Mouse (Mus musculus): Measurements from ENCODE around the gene Trim14. TPM values are rescaled to one million over a fixed set of nuclear protein-coding genes. Genes with fewer than 3 reads are reported as not detected.
A peak's percentile ranks its signal among the peaks of the same experiment; 100 is the strongest.

The Trim14 gene
- polyA plus RNA-seq, 1 experiment from 2014 or later, result 4.9 TPM

- no peaks in the 10 kb centered on the region for H3K4me1 ChIP-seq (ENCODE audit: control insufficient read depth, insufficient read depth, low read length)
- H3K4me2 ChIP-seq (replicated peaks; ENCODE audit: low read depth, low read length), result no peak overlapping the region
- no peak overlapping the region for H3K9ac ChIP-seq (replicated peaks; ENCODE audit: low read depth, low read length)
- H3K9me3 ChIP-seq (ENCODE audit: control insufficient read depth, low read depth, low read length), result no peaks in the 10 kb centered on the region
- H3K36me3 ChIP-seq (ENCODE audit: control insufficient read depth, insufficient read depth, low read length), result no peaks in the 10 kb centered on the region
- H3K27ac ChIP-seq (ENCODE audit: low read length), result no peak overlapping the region
- WGBS, result 74% methylated on average over 3 of the region's 3 CpGs
- no peaks in the 10 kb centered on the region for H3K27me3 ChIP-seq (ENCODE audit: control insufficient read depth, insufficient read depth, low read length)
- no peak overlapping the region for H3K4me3 ChIP-seq (ENCODE audit: low read depth, low read length)
- ATAC-seq (ENCODE audit: insufficient number of reproducible peaks, insufficient read depth, low FRiP score, low read depth), result no peak
These were observed 21.0 kb upstream of the Trim14 start for GRCm38 (mm10) chr4:46556933-46557332.

GRCm38 (mm10) chr4:46555762-46556161 lies 19.8 kb upstream of the Trim14 start:
- ATAC-seq (ENCODE audit: insufficient number of reproducible peaks, insufficient read depth, low FRiP score, low read depth), result no peak
- no peaks in the 10 kb centered on the region for H3K27me3 ChIP-seq (ENCODE audit: control insufficient read depth, insufficient read depth, low read length)
- WGBS, result 82% methylated on average over 9 of the region's 9 CpGs
- no peak overlapping the region for H3K4me2 ChIP-seq (replicated peaks; ENCODE audit: low read depth, low read length)
- H3K4me1 ChIP-seq (ENCODE audit: control insufficient read depth, insufficient read depth, low read length), result no peaks in the 10 kb centered on the region
- H3K9me3 ChIP-seq (ENCODE audit: control insufficient read depth, low read depth, low read length), result no peaks in the 10 kb centered on the region
- H3K9ac ChIP-seq (replicated peaks; ENCODE audit: low read depth, low read length), result no peak overlapping the region
- H3K27ac ChIP-seq (ENCODE audit: low read length), result 0 out of 2 replicates have a peak overlapping the region, but pooled peaks have one; percentile 11
- H3K36me3 ChIP-seq (ENCODE audit: control insufficient read depth, insufficient read depth, low read length), result no peaks in the 10 kb centered on the region
- no peak overlapping the region for H3K4me3 ChIP-seq (ENCODE audit: low read depth, low read length)

- no peak for ATAC-seq (ENCODE audit: insufficient number of reproducible peaks, insufficient read depth, low FRiP score, low read depth)
- WGBS, result 88% methylated on average over 10 of the region's 10 CpGs
- H3K27ac ChIP-seq (ENCODE audit: low read length), result peak overlapping the region; percentile 48; the same call in 1 of the 2 replicates
These were observed 18.5 kb upstream of the Trim14 start for GRCm38 (mm10) chr4:46554295-46555069.

GRCm38 (mm10) chr4:46553864-46554263 lies 17.9 kb upstream of the Trim14 start:
- Histone ChIP-seq H3K4me1 (ENCODE audit: control insufficient read depth, insufficient read depth, low read length) (no peaks in the 10 kb centered on the region), H3K27ac (ENCODE audit: low read length) (peak overlapping the region; percentile 48; the same call in 1 of the 2 replicates), H3K27me3 (ENCODE audit: control insufficient read depth, insufficient read depth, low read length) (no peaks in the 10 kb centered on the region), H3K9ac (replicated peaks; ENCODE audit: low read depth, low read length) (no peak overlapping the region), H3K4me2 (replicated peaks; ENCODE audit: low read depth, low read length) (no peak overlapping the region), H3K36me3 (ENCODE audit: control insufficient read depth, insufficient read depth, low read length) (no peaks in the 10 kb centered on the region), H3K9me3 (ENCODE audit: control insufficient read depth, low read depth, low read length) (no peaks in the 10 kb centered on the region), H3K4me3 (ENCODE audit: low read depth, low read length) (no peak overlapping the region)
- WGBS, result 54% methylated on average over 1 of the region's 1 CpGs
- no peak for ATAC-seq (ENCODE audit: insufficient number of reproducible peaks, insufficient read depth, low FRiP score, low read depth)

More at GRCm38 (mm10) chr4:46554295-46555069, 18.5 kb upstream of the Trim14 start:
- Histone ChIP-seq H3K9me3 (ENCODE audit: control insufficient read depth, low read depth, low read length) (no peaks in the 10 kb centered on the region), H3K4me3 (ENCODE audit: low read depth, low read length) (no peak overlapping the region), H3K36me3 (ENCODE audit: control insufficient read depth, insufficient read depth, low read length) (no peaks in the 10 kb centered on the region), H3K4me2 (replicated peaks; ENCODE audit: low read depth, low read length) (no peak overlapping the region), H3K4me1 (ENCODE audit: control insufficient read depth, insufficient read depth, low read length) (no peaks in the 10 kb centered on the region), H3K27me3 (ENCODE audit: control insufficient read depth, insufficient read depth, low read length) (no peaks in the 10 kb centered on the region), H3K9ac (replicated peaks; ENCODE audit: low read depth, low read length) (no peak overlapping the region)

- Histone ChIP-seq H3K27ac (ENCODE audit: low read length) (no peak overlapping the region), H3K4me3 (ENCODE audit: low read depth, low read length) (no peak overlapping the region), H3K4me2 (replicated peaks; ENCODE audit: low read depth, low read length) (no peak overlapping the region), H3K9ac (replicated peaks; ENCODE audit: low read depth, low read length) (no peak overlapping the region), H3K27me3 (ENCODE audit: control insufficient read depth, insufficient read depth, low read length) (no peaks in the 10 kb centered on the region), H3K36me3 (ENCODE audit: control insufficient read depth, insufficient read depth, low read length) (no peaks in the 10 kb centered on the region), H3K9me3 (ENCODE audit: control insufficient read depth, low read depth, low read length) (no peaks in the 10 kb centered on the region), H3K4me1 (ENCODE audit: control insufficient read depth, insufficient read depth, low read length) (no peaks in the 10 kb centered on the region)
- WGBS, result 73% methylated on average over 8 of the region's 8 CpGs
- no peak for ATAC-seq (ENCODE audit: insufficient number of reproducible peaks, insufficient read depth, low FRiP score, low read depth)
These were observed 14.5 kb upstream of the Trim14 start for GRCm38 (mm10) chr4:46550406-46550805.

GRCm38 (mm10) chr4:46549979-46550378 lies 14.0 kb upstream of the Trim14 start:
- 72% methylated on average over 9 of the region's 10 CpGs for WGBS
- Histone ChIP-seq H3K36me3 (ENCODE audit: control insufficient read depth, insufficient read depth, low read length) (no peaks in the 10 kb centered on the region), H3K4me2 (replicated peaks; ENCODE audit: low read depth, low read length) (no peak overlapping the region), H3K4me3 (ENCODE audit: low read depth, low read length) (no peak overlapping the region), H3K4me1 (ENCODE audit: control insufficient read depth, insufficient read depth, low read length) (no peaks in the 10 kb centered on the region), H3K9ac (replicated peaks; ENCODE audit: low read depth, low read length) (no peak overlapping the region), H3K27me3 (ENCODE audit: control insufficient read depth, insufficient read depth, low read length) (no peaks in the 10 kb centered on the region), H3K9me3 (ENCODE audit: control insufficient read depth, low read depth, low read length) (no peaks in the 10 kb centered on the region), H3K27ac (ENCODE audit: low read length) (no peak overlapping the region)
- no peak for ATAC-seq (ENCODE audit: insufficient number of reproducible peaks, insufficient read depth, low FRiP score, low read depth)

GRCm38 (mm10) chr4:46546709-46547108 lies 10.8 kb upstream of the Trim14 start:
- no peaks in the 10 kb centered on the region for H3K9me3 ChIP-seq (ENCODE audit: control insufficient read depth, low read depth, low read length)
- no peak overlapping the region for H3K4me2 ChIP-seq (replicated peaks; ENCODE audit: low read depth, low read length)
- 46% methylated on average over 6 of the region's 6 CpGs for WGBS
- no peaks in the 10 kb centered on the region for H3K36me3 ChIP-seq (ENCODE audit: control insufficient read depth, insufficient read depth, low read length)
- no peak overlapping the region for H3K9ac ChIP-seq (replicated peaks; ENCODE audit: low read depth, low read length)
- H3K27me3 ChIP-seq (ENCODE audit: control insufficient read depth, insufficient read depth, low read length), result no peaks in the 10 kb centered on the region
- ATAC-seq (ENCODE audit: insufficient number of reproducible peaks, insufficient read depth, low FRiP score, low read depth), result no peak
- H3K27ac ChIP-seq (ENCODE audit: low read length), result no peak overlapping the region
- no peaks in the 10 kb centered on the region for H3K4me1 ChIP-seq (ENCODE audit: control insufficient read depth, insufficient read depth, low read length)
- no peak overlapping the region for H3K4me3 ChIP-seq (ENCODE audit: low read depth, low read length)

- no peaks in the 10 kb centered on the region for H3K36me3 ChIP-seq (ENCODE audit: control insufficient read depth, insufficient read depth, low read length)
- WGBS, result 10% methylated on average over 9 of the region's 9 CpGs
- peak; percentile 56; the same call in 1 of the 2 replicates for ATAC-seq (ENCODE audit: insufficient number of reproducible peaks, insufficient read depth, low FRiP score, low read depth)
These were observed 9.6 kb upstream of the Trim14 start for GRCm38 (mm10) chr4:46545498-46545897.

GRCm38 (mm10) chr4:46544313-46544712 lies 8.4 kb upstream of the Trim14 start:
- 41% methylated on average over 1 of the region's 1 CpGs for WGBS
- Histone ChIP-seq H3K4me1 (ENCODE audit: control insufficient read depth, insufficient read depth, low read length) (no peaks in the 10 kb centered on the region), H3K9me3 (ENCODE audit: control insufficient read depth, low read depth, low read length) (no peaks in the 10 kb centered on the region), H3K4me2 (replicated peaks; ENCODE audit: low read depth, low read length) (no peak overlapping the region), H3K9ac (replicated peaks; ENCODE audit: low read depth, low read length) (no peak overlapping the region), H3K4me3 (ENCODE audit: low read depth, low read length) (no peak overlapping the region), H3K27me3 (ENCODE audit: control insufficient read depth, insufficient read depth, low read length) (no peaks in the 10 kb centered on the region), H3K27ac (ENCODE audit: low read length) (no peak overlapping the region), H3K36me3 (ENCODE audit: control insufficient read depth, insufficient read depth, low read length) (no peaks in the 10 kb centered on the region)
- no peak for ATAC-seq (ENCODE audit: insufficient number of reproducible peaks, insufficient read depth, low FRiP score, low read depth)

More at GRCm38 (mm10) chr4:46545498-46545897, 9.6 kb upstream of the Trim14 start:
- no peaks in the 10 kb centered on the region for H3K4me1 ChIP-seq (ENCODE audit: control insufficient read depth, insufficient read depth, low read length)
- no peak overlapping the region for H3K4me3 ChIP-seq (ENCODE audit: low read depth, low read length)
- no peak overlapping the region for H3K27ac ChIP-seq (ENCODE audit: low read length)
- H3K4me2 ChIP-seq (replicated peaks; ENCODE audit: low read depth, low read length), result no peak overlapping the region
- no peak overlapping the region for H3K9ac ChIP-seq (replicated peaks; ENCODE audit: low read depth, low read length)
- H3K9me3 ChIP-seq (ENCODE audit: control insufficient read depth, low read depth, low read length), result no peaks in the 10 kb centered on the region
- H3K27me3 ChIP-seq (ENCODE audit: control insufficient read depth, insufficient read depth, low read length), result no peaks in the 10 kb centered on the region

Data from stomach, embryonic 14.5 days (tissue).